Mouse (Mus musculus) erythroid progenitor cell, adult 5-6 weeks (primary cell): ENCODE measurements around the gene Arf3. TPM values are rescaled to one million over a fixed set of nuclear protein-coding genes. Genes with fewer than 3 reads are reported as not detected.
"Not testable (repeated sequence)": the region's sequence is repeated elsewhere in the genome, so short reads cannot be mapped to it uniquely, and the experiment has no call there.

Experiments used
- ATAC-seq: replicated peaks from 2 replicates; pipeline ENCODE4 v1.8.0; 2016; ENCODE audit warnings: moderate number of reproducible peaks, mild to moderate bottlenecking, moderate TSS enrichment, inconsistent platforms; ENCODE audit not compliant: poor library complexity, low FRiP score, severe bottlenecking
- total RNA-seq, 2 experiments: library from RNA; stranded (forward) in 1 of 2; stranded (reverse) in 1 of 2; fragments of 150-400 nt in 1 of 2; fragments of 186-747, 209-891 nt in 1 of 2; gene quantifications; 2 replicates each; pipeline versions ENCODE4 v1.2.3 to v1.2.4; 2015 to 2017; ENCODE audit warnings: low replicate concordance in 2 of 2

Arf3 gene
- total RNA-seq, 2 experiments from 2014 or later, result 4.8 to 5.4 TPM

- no peak for ATAC-seq
Measured at GRCm38 (mm10) chr15:98771813-98772425, 8.9 kb upstream of the Arf3 start.

- ATAC-seq, result no peak
Measured at GRCm38 (mm10) chr15:98768259-98768658, 5.2 kb upstream of the Arf3 start.

- no peak for ATAC-seq
Measured at GRCm38 (mm10) chr15:98765929-98766328, 2.9 kb upstream of the Arf3 start.

- no peak for ATAC-seq
Measured at GRCm38 (mm10) chr15:98762201-98762621, 803 bp downstream of the Arf3 start.

- no peak for ATAC-seq
Measured at GRCm38 (mm10) chr15:98754125-98754524, 8.9 kb downstream of the Arf3 start.

GRCm38 (mm10) chr15:98753021-98753423 is 10.0 kb downstream of the Arf3 start:
- no peak for ATAC-seq

- ATAC-seq, result no peak
Measured at GRCm38 (mm10) chr15:98749093-98749492, 13.9 kb downstream of the Arf3 start.

DNA sequence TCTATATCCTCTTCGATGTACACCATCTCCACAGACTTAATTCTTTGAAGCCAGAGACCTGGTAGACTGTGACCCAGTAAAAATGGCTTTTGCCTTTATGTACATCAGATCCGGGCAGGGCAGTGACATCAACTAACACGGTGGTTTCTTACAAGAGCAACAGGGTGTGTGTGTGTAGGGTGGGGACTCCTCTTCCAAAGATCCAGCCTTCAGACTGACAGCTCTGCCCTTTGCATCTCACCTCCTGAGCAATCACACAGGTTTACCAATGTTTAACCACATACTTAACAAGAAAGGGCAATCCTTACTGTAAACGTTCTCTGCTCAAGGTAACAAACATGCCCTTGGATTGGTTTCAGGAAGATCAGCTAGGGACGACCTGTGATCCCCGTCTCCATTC is 15.7 kb downstream of the Arf3 start:
- ATAC-seq, result no peak

GRCm38 (mm10) chr15:98746344-98746965 is 16.6 kb downstream of the Arf3 start:
- no peak for ATAC-seq

DNA sequence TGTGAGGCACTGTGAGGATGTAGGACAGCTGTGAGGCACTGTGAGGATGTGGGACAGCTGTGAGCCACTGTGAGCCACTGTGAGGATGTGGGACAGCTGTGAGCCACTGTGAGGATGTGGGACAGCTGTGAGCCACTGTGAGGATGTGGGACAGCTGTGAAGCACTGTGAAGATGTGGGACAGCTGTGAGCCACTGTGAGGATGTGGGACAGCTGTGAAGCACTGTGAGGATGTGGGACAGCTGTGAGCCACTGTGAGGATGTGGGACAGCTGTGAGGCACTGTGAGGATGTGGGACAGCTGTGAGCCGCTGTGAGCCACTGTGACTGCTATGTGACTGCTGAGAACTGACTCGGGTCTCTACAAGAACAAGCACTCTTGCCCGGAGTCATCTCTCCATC is 19.2 kb downstream of the Arf3 start:
- ATAC-seq, result not testable (repeated sequence)

- ATAC-seq, result no peak
Measured at GRCm38 (mm10) chr15:98742766-98743428, 20.1 kb downstream of the Arf3 start.

DNA sequence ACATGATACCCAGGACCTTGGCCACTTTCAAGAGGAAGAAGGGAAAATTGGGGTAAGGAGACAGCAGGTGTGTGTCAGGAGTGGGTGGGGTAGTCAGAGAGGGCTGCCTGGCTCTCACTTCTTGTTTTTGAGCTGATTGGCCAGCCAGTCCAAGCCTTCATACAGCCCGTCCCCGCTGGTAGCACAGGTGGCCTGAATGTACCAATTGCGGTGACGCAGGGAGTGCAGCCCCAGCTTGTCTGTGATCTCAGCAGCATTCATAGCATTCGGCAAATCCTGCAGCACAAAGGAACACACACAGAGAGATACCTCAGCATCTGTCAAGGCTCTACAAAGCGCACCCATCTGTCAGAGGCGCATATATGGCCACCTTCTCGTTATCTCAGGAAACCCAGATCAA is 22.8 kb downstream of the Arf3 start:
- no peak for ATAC-seq

DNA sequence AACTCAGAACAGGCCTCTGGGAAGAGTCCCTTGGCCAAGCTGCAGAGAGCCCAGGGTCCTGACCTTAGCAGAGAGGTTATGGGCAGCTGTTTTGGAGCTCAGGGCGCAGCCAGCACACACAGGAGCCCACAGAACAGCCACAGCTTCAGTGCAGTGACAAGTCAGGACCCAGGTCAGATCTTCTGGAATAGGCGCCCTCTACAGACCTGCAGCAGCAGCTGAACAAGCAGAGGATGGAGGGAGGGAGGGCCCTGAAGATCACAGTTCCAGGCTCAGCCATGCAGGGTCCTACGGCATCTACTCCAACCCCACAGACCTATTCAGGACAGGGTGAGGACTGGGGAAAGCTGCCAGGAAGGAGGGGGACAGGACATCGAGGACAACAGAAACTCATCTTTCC is 24.2 kb downstream of the Arf3 start:
- ATAC-seq, result no peak

GRCm38 (mm10) chr15:98737881-98738280 is 25.1 kb downstream of the Arf3 start:
- ATAC-seq, result no peak

- ATAC-seq, result no peak
Measured at GRCm38 (mm10) chr15:98736521-98736920, 26.5 kb downstream of the Arf3 start.

DNA sequence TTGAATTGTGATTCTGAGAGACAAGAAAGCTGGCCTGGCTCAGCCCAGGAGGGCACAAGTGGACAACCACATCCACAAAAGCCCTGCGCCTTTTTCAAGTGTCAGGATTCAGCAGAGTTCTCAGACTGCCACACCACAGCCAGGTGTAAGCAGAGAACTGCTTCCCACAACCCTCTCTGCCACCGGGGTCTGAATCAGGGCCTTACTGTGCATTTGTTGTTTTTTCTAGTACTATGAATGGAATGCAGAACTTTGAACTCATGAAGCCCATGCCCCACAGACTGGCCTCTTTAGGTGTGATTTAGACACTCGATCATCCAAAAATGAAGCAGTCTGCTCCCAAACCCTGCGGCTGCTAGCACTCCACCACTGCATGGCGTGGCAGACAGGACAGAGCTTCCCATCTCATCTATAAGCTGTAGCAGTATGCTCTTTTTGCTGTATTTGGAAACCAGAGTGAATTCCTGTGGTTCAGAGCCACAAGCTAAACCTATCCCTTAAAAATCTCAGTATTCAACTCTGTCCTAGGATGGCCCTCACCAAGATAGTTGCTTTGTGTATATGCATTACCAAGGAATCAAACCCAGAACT is 28.9 kb downstream of the Arf3 start:
- ATAC-seq, result no peak

GRCm38 (mm10) chr15:98733370-98733769 is 29.6 kb downstream of the Arf3 start:
- no peak for ATAC-seq

DNA sequence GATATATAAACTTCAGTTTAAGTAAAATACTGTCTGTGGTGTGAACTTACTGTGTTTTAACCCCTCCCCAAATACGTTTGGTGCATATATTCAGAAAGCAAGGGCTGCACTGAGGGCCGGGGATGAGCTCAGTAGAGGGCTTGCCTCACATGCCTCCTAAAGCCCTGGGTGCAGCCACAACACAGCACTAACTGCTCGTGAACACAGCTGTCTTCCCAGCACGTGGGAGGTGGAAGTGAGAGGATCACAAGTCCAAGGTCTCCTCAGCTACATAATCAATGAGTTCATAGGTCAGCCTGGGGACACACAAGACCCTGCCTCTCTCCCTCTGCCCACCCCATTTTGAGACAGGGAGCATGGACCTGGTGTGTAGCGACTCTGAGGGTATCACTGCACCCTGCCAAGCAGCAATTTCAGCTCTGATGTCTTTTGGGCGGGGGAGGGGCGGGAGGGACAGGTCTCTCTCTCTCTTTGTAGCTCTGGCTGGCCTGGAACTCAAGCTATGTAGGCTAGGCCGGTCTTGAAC is 30.9 kb downstream of the Arf3 start:
- no peak for ATAC-seq

GRCm38 (mm10) chr15:98730790-98731189 is 32.2 kb downstream of the Arf3 start:
- ATAC-seq, result no peak

GRCm38 (mm10) chr15:98729791-98730545 is 33.0 kb downstream of the Arf3 start:
- no peak for ATAC-seq
